Mouse (Mus musculus) gastrocnemius, adult 2 months (tissue): ENCODE results near the gene Traf4. TPM values are rescaled to one million over a fixed set of nuclear protein-coding genes. Genes with fewer than 3 reads are reported as not detected.

Experiments
- DNase-seq: peaks from one replicate; pipeline ENCODE4 v3.0.0; 2022
- H3K27ac ChIP-seq: fragments of 200-600 bp; 2 replicates; pipeline ENCODE4 v1.8.1; 2022; ENCODE audit warnings: mild to moderate bottlenecking
- H3K4me3 ChIP-seq: fragments of 200-600 bp; 2 replicates; pipeline ENCODE4 v1.8.1; 2022; ENCODE audit warnings: mild to moderate bottlenecking, moderate library complexity
- CTCF ChIP-seq: fragments of 200-600 bp; IDR thresholded peaks from 2 replicates; pipeline ENCODE4 v1.8.1; 2022; ENCODE audit warnings: antibody characterized with exemption, mild to moderate bottlenecking, moderate library complexity
- intact Hi-C: fragments of 180-260 bp; cut with DNase I; formaldehyde crosslinking; loops from one replicate; pipeline ENCODE4 v1.15.1; 2025
- total RNA-seq, 2 experiments: library from RNA; stranded (reverse); gene quantifications; 2 replicates each; pipeline ENCODE4 v1.2.3; 2021

Traf4 gene
- total RNA-seq, 2 experiments from 2014 or later = 2.1 to 2.8 TPM

GRCm38 (mm10) chr11:78179438-78179999 is 14.1 kb upstream of the Traf4 start:
- peak overlapping the region; percentile 92 for H3K4me3 ChIP-seq
- no peak for DNase-seq
- no peak for TF ChIP-seq CTCF
- intact Hi-C loops = loop anchor here (5.0 kb wide), 2 partner anchors 142 to 197 kb away; partner anchors contain the start of genes Flot2 and Phf12
- H3K27ac ChIP-seq = peak overlapping the region; percentile 87; the same call in 1 of the 2 replicates

GRCm38 (mm10) chr11:78178859-78179437 is 13.6 kb upstream of the Traf4 start:
- intact Hi-C loops = loop anchor here (5.0 kb wide), 2 partner anchors 142 to 197 kb away; partner anchors contain the start of genes Flot2 and Phf12
- peak overlapping the region; percentile 92 for H3K4me3 ChIP-seq
- no peak for TF ChIP-seq CTCF
- peak overlapping the region; percentile 87 for H3K27ac ChIP-seq
- peak; percentile 61 for DNase-seq

- DNase-seq = peak; percentile 96
- TF ChIP-seq CTCF = peak; percentile 100; the same call in 1 of the 2 replicates
- intact Hi-C loops = loop anchor here (1.0 to 5.0 kb wide), 4 partner anchors 19 to 196 kb away; partner anchors contain the start of genes Flot2 and Phf12
- peak overlapping the region; percentile 87 for H3K27ac ChIP-seq
- peak overlapping the region; percentile 92 for H3K4me3 ChIP-seq
These were observed 12.8 kb upstream of the Traf4 start for GRCm38 (mm10) chr11:78177903-78178858.

- TF ChIP-seq CTCF = no peak
- Histone ChIP-seq H3K27ac (peak overlapping the region; percentile 89), H3K4me3 (peak overlapping the region; percentile 92)
- intact Hi-C loops = loop anchor here (1.0 to 5.0 kb wide), 4 partner anchors 18 to 195 kb away; partner anchors contain the start of genes Flot2 and Phf12
- peak; percentile 43 for DNase-seq
These were observed 12.0 kb upstream of the Traf4 start for GRCm38 (mm10) chr11:78177437-78177836.

- intact Hi-C loops = loop anchor here (1.0 to 5.0 kb wide), 5 partner anchors 18 to 195 kb away; partner anchors contain the start of genes Flot2 and Phf12
- peak overlapping the region; percentile 92 for H3K4me3 ChIP-seq
- peak overlapping the region; percentile 89 for H3K27ac ChIP-seq
- no peak for TF ChIP-seq CTCF
- DNase-seq = no peak
These were observed 11.5 kb upstream of the Traf4 start for GRCm38 (mm10) chr11:78176905-78177331.

GRCm38 (mm10) chr11:78176402-78176862 is 11.0 kb upstream of the Traf4 start, which contains the start of the genes Nek8 and Tlcd1:
Gene Nek8 (minus strand): TSS chr11:78176675.
Gene Tlcd1 (plus strand): TSS chr11:78176711.
- Histone ChIP-seq H3K4me3 (peak within 1 kb of the TSS; percentile 92), H3K27ac (peak within 1 kb of the TSS; percentile 89)
- TF ChIP-seq CTCF = no peak
- DNase-seq = peak; percentile 93
- intact Hi-C loops = loop anchor here (1.0 to 5.0 kb wide), 3 partner anchors 116 to 194 kb away; partner anchors contain the start of genes Flot2 and Phf12

- H3K27ac ChIP-seq = peak overlapping the region; percentile 89
- H3K4me3 ChIP-seq = peak overlapping the region; percentile 92
- no peak for DNase-seq
- TF ChIP-seq CTCF = no peak
- intact Hi-C loops = loop anchor here (1.0 to 5.0 kb wide), 3 partner anchors 116 to 194 kb away; partner anchors contain the start of genes Flot2 and Phf12
These were observed 10.5 kb upstream of the Traf4 start for GRCm38 (mm10) chr11:78175771-78176401.

- DNase-seq = no peak
- TF ChIP-seq CTCF = no peak
- Histone ChIP-seq H3K27ac (no peak overlapping the region), H3K4me3 (no peak overlapping the region)
- intact Hi-C loops = no loop called here
These were observed 9.1 kb upstream of the Traf4 start for GRCm38 (mm10) chr11:78174506-78174905.

GRCm38 (mm10) chr11:78172748-78173383 is 7.5 kb upstream of the Traf4 start:
- DNase-seq = peak; percentile 6
- Histone ChIP-seq H3K4me3 (no peak overlapping the region), H3K27ac (no peak overlapping the region)
- no peak for TF ChIP-seq CTCF
- intact Hi-C loops = no loop called here

- intact Hi-C loops = no loop called here
These were observed 6.8 kb upstream of the Traf4 start for GRCm38 (mm10) chr11:78172034-78172747.

More at GRCm38 (mm10) chr11:78172034-78172747, 6.8 kb upstream of the Traf4 start:
- no peak for DNase-seq
- Histone ChIP-seq H3K27ac (no peak overlapping the region), H3K4me3 (no peak overlapping the region)
- TF ChIP-seq CTCF = no peak; the same call in 1 of the 2 replicates
